Mouse (Mus musculus) myocyte (in vitro differentiated cells): Measurements from ENCODE around the gene Ier3.

Experiments used
- CEBPB ChIP-seq: IDR thresholded peaks from 2 replicates; pipeline ENCODE4 v1.6.1; 2011; ENCODE audit warnings: mild to moderate bottlenecking, moderate library complexity; ENCODE audit not compliant: poor library complexity, insufficient read depth, severe bottlenecking
- MAX ChIP-seq: IDR thresholded peaks from one replicate; pipeline ENCODE4 v1.6.1; 2011; ENCODE audit warnings: low read depth, mild to moderate bottlenecking, control low read depth
- MYOD1 ChIP-seq, 3 experiments: IDR thresholded peaks; one replicate each; pipeline ENCODE4 v1.6.1; 2011; ENCODE audit warnings: control low read depth in 2 of 3, low read depth in 2 of 3, mild to moderate bottlenecking in 2 of 3, moderate library complexity in 1 of 3; ENCODE audit not compliant: insufficient read length in 2 of 3, control insufficient read depth in 1 of 3
- MYOG ChIP-seq, 3 experiments: IDR thresholded peaks; one replicate each; pipeline ENCODE4 v1.6.1; 2011; ENCODE audit warnings: control low read depth in 2 of 3, low read depth in 2 of 3, mild to moderate bottlenecking in 2 of 3; ENCODE audit not compliant: insufficient read length in 2 of 3, control insufficient read depth in 1 of 3, insufficient read depth in 1 of 3
- POLR2A ChIP-seq: IDR thresholded peaks from one replicate; pipeline ENCODE4 v1.6.1; 2011; ENCODE audit warnings: low read depth, mild to moderate bottlenecking, control low read depth, moderate library complexity; ENCODE audit not compliant: insufficient read length
- POLR2AphosphoS2 ChIP-seq: IDR thresholded peaks from one replicate; pipeline ENCODE4 v1.6.1; 2011; ENCODE audit warnings: low read depth, control low read depth; ENCODE audit not compliant: insufficient read length
- USF1 ChIP-seq: IDR thresholded peaks from one replicate; pipeline ENCODE4 v1.6.1; 2011; ENCODE audit warnings: low read depth, mild to moderate bottlenecking, control low read depth, moderate library complexity

DNA sequence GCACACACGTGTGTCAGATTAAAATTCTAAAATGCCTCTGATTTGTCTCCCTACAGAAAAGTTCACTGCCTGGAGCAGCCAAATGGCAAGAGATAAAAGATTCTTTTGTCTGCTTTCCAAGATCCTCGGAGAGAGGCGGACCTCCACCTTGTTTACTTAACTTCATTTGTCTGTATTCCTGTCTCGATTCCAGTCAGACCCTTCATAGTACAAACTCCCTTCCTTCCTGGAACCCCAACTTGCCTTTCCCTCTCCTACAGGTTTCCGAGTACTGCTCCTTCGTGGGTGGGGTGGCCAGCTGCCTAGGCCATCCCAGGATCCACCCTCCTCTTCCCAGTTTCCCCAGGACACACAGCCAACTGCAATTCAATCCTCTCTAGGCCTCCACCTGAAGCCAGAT lies 18.5 kb upstream of the Ier3 start:
- no peak for TF ChIP-seq POLR2A
- no peak for TF ChIP-seq USF1
- no peak for TF ChIP-seq MAX
- TF ChIP-seq POLR2AphosphoS2: no peak
- no peak for TF ChIP-seq CEBPB
- no peak for TF ChIP-seq MYOD1 (IDR thresholded peaks at IDR 0.05; ENCODE audit: control insufficient read depth in 1 of 3, insufficient read length in 2 of 3, low read depth in 2 of 3)
- TF ChIP-seq MYOG (IDR thresholded peaks at IDR 0.05; ENCODE audit: control insufficient read depth in 1 of 3, insufficient read depth in 1 of 3, insufficient read length in 2 of 3, low read depth in 2 of 3): no peak
